Mouse (Mus musculus): ENCODE measurements at regions not wholly inside any gene's neighbourhood (a gene's known extent, or its start where the extent isn't known, plus 50 kb on each side); places are given as distances from the start of the nearest gene placed in this dataset.
A peak's percentile ranks its signal among the peaks of the same experiment; 100 is the strongest.

- DNase-seq (ENCODE audit: low spot score) = no peak
- H3K27ac ChIP-seq (replicated peaks) = no peak overlapping the region
- no peaks in the 10 kb centered on the region for H3K27me3 ChIP-seq (replicated peaks; ENCODE audit: low read depth, poor library complexity, severe bottlenecking)
- no peak overlapping the region for H3K4me3 ChIP-seq
- no peaks in the 10 kb centered on the region for H3K36me3 ChIP-seq (replicated peaks)
- WGBS = 85% methylated on average over 6 of the region's 6 CpGs
- H3K4me1 ChIP-seq = no peaks in the 10 kb centered on the region
- H3K9me3 ChIP-seq = no peaks in the 10 kb centered on the region
Measured at GRCm38 (mm10) chr1:187413881-187414280, 194.7 kb upstream of the Esrrg start.

- Histone ChIP-seq H3K27ac (replicated peaks) (no peak overlapping the region), H3K36me3 (replicated peaks) (no peaks in the 10 kb centered on the region), H3K4me3 (no peak overlapping the region), H3K9me3 (no peaks in the 10 kb centered on the region), H3K4me1 (no peaks in the 10 kb centered on the region), H3K27me3 (replicated peaks; ENCODE audit: low read depth, poor library complexity, severe bottlenecking) (no peaks in the 10 kb centered on the region)
- DNase-seq (ENCODE audit: low spot score) = no peak
- 89% methylated on average over 20 of the region's 20 CpGs for WGBS
Measured at GRCm38 (mm10) chr1:187418186-187419140, 190.1 kb upstream of the Esrrg start.

- 82% methylated on average over 9 of the region's 9 CpGs for WGBS
- Histone ChIP-seq H3K4me1 (no peaks in the 10 kb centered on the region), H3K27me3 (replicated peaks; ENCODE audit: low read depth, poor library complexity, severe bottlenecking) (no peaks in the 10 kb centered on the region), H3K27ac (replicated peaks) (no peak overlapping the region), H3K36me3 (replicated peaks) (no peaks in the 10 kb centered on the region), H3K9me3 (no peaks in the 10 kb centered on the region), H3K4me3 (no peak overlapping the region)
- DNase-seq (ENCODE audit: low spot score) = no peak
Measured at GRCm38 (mm10) chr1:187428536-187429215, 179.9 kb upstream of the Esrrg start.

GRCm38 (mm10) chr1:187433716-187434634 is 174.6 kb upstream of the Esrrg start:
- no peaks in the 10 kb centered on the region for H3K27me3 ChIP-seq (replicated peaks; ENCODE audit: low read depth, poor library complexity, severe bottlenecking)
- H3K27ac ChIP-seq (replicated peaks) = no peak overlapping the region
- H3K9me3 ChIP-seq = no peaks in the 10 kb centered on the region
- H3K4me3 ChIP-seq = no peak overlapping the region
- 91% methylated on average over 24 of the region's 24 CpGs for WGBS
- DNase-seq (ENCODE audit: low spot score) = no peak
- H3K36me3 ChIP-seq (replicated peaks) = no peaks in the 10 kb centered on the region
- H3K4me1 ChIP-seq = no peaks in the 10 kb centered on the region

GRCm38 (mm10) chr1:187439170-187439914 is 169.2 kb upstream of the Esrrg start:
- 71% methylated on average over 20 of the region's 20 CpGs for WGBS
- DNase-seq (ENCODE audit: low spot score) = peak; percentile 38
- Histone ChIP-seq H3K36me3 (replicated peaks) (no peaks in the 10 kb centered on the region), H3K27ac (replicated peaks) (no peak overlapping the region), H3K27me3 (replicated peaks; ENCODE audit: low read depth, poor library complexity, severe bottlenecking) (no peaks in the 10 kb centered on the region), H3K4me1 (no peaks in the 10 kb centered on the region), H3K4me3 (no peak overlapping the region), H3K9me3 (no peaks in the 10 kb centered on the region)

- H3K27me3 ChIP-seq (replicated peaks; ENCODE audit: low read depth, poor library complexity, severe bottlenecking) = no peaks in the 10 kb centered on the region
- WGBS = 73% methylated on average over 3 of the region's 3 CpGs
- H3K4me3 ChIP-seq = no peak overlapping the region
- no peak overlapping the region for H3K27ac ChIP-seq (replicated peaks)
- no peak for DNase-seq (ENCODE audit: low spot score)
- no peaks in the 10 kb centered on the region for H3K9me3 ChIP-seq
- no peaks in the 10 kb centered on the region for H3K36me3 ChIP-seq (replicated peaks)
- H3K4me1 ChIP-seq = no peaks in the 10 kb centered on the region
Measured at GRCm38 (mm10) chr1:187441668-187442193, 166.9 kb upstream of the Esrrg start.

- 91% methylated on average over 6 of the region's 6 CpGs for WGBS
- Histone ChIP-seq H3K4me1 (peaks cover 15% of the 10 kb centered on the region), H3K27me3 (replicated peaks; ENCODE audit: low read depth, poor library complexity, severe bottlenecking) (no peaks in the 10 kb centered on the region), H3K27ac (replicated peaks) (no peak overlapping the region), H3K36me3 (replicated peaks) (no peaks in the 10 kb centered on the region), H3K4me3 (no peak overlapping the region), H3K9me3 (no peaks in the 10 kb centered on the region)
- no peak for DNase-seq (ENCODE audit: low spot score)
Measured at GRCm38 (mm10) chr1:187446511-187446910, 162.1 kb upstream of the Esrrg start.

GRCm38 (mm10) chr1:187448173-187448572 is 160.4 kb upstream of the Esrrg start:
- H3K9me3 ChIP-seq = no peaks in the 10 kb centered on the region
- WGBS = 21% methylated on average over 6 of the region's 6 CpGs
- DNase-seq (ENCODE audit: low spot score) = peak; percentile 76
- peaks cover 15% of the 10 kb centered on the region for H3K4me1 ChIP-seq
- H3K27me3 ChIP-seq (replicated peaks; ENCODE audit: low read depth, poor library complexity, severe bottlenecking) = no peaks in the 10 kb centered on the region
- no peaks in the 10 kb centered on the region for H3K36me3 ChIP-seq (replicated peaks)
- no peak overlapping the region for H3K27ac ChIP-seq (replicated peaks)
- H3K4me3 ChIP-seq = no peak overlapping the region

GRCm38 (mm10) chr1:187450106-187450505 is 158.5 kb upstream of the Esrrg start:
- no peaks in the 10 kb centered on the region for H3K36me3 ChIP-seq (replicated peaks)
- H3K4me1 ChIP-seq = peaks cover 15% of the 10 kb centered on the region
- WGBS = 53% methylated on average over 3 of the region's 3 CpGs
- H3K27me3 ChIP-seq (replicated peaks; ENCODE audit: low read depth, poor library complexity, severe bottlenecking) = no peaks in the 10 kb centered on the region
- no peak overlapping the region for H3K4me3 ChIP-seq
- H3K27ac ChIP-seq (replicated peaks) = 0 out of 2 replicates have a peak overlapping the region, but pooled peaks have one; percentile 6
- H3K9me3 ChIP-seq = no peaks in the 10 kb centered on the region
- DNase-seq (ENCODE audit: low spot score) = no peak

GRCm38 (mm10) chr1:187452189-187452588 is 156.4 kb upstream of the Esrrg start:
- Histone ChIP-seq H3K36me3 (replicated peaks) (no peaks in the 10 kb centered on the region), H3K27me3 (replicated peaks; ENCODE audit: low read depth, poor library complexity, severe bottlenecking) (no peaks in the 10 kb centered on the region), H3K9me3 (no peaks in the 10 kb centered on the region), H3K4me3 (no peak overlapping the region), H3K4me1 (peaks cover 15% of the 10 kb centered on the region), H3K27ac (replicated peaks) (no peak overlapping the region)
- DNase-seq (ENCODE audit: low spot score) = peak; percentile 65
- 36% methylated on average over 6 of the region's 6 CpGs for WGBS

GRCm38 (mm10) chr1:187454431-187454830 is 154.2 kb upstream of the Esrrg start:
- Histone ChIP-seq H3K9me3 (no peaks in the 10 kb centered on the region), H3K4me3 (no peak overlapping the region), H3K27me3 (replicated peaks; ENCODE audit: low read depth, poor library complexity, severe bottlenecking) (no peaks in the 10 kb centered on the region), H3K36me3 (replicated peaks) (no peaks in the 10 kb centered on the region), H3K27ac (replicated peaks) (no peak overlapping the region), H3K4me1 (peaks cover 8% of the 10 kb centered on the region)
- whole genome bisulfite sequencing = 60% methylated on average over 5 of the region's 5 CpGs
- DNase-seq (ENCODE audit: low spot score) = peak; percentile 28

All from embryonic facial prominence, embryonic 10.5 days (tissue).